Mouse (Mus musculus): ENCODE data around the gene Kntc1. TPM values are rescaled to one million over a fixed set of nuclear protein-coding genes. Genes with fewer than 3 reads are reported as not detected.

The Kntc1 gene
- polyA plus RNA-seq, 1 experiment from 2014 or later = 35.9 TPM

DNA sequence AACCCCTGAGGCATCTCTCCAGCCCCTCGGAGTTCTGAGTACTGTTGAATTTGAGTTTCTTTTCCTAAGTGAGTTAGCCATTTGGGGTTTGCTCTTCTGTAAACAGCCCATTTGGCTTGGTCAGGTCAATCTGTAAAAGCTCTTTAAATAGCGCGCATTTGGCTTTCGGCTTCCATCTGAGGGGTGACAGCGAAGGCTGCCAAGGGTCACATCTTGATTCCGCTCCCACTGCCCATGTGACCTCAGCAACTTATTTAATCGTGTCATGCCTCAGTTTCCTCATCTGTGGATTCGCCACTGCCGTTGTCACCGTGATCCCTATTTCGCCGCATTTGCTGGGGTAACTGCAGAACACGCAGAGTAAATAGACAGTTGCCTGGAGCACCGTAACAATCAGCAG is 94.8 kb downstream of the Kntc1 start:
- H3K9ac ChIP-seq (ENCODE audit: low read depth, low read length) = no peak overlapping the region
- no peak overlapping the region for H3K4me2 ChIP-seq (replicated peaks; ENCODE audit: low read depth, low read length)
- no peak overlapping the region for H3K27ac ChIP-seq (ENCODE audit: low read depth, low read length)
- no peaks in the 10 kb centered on the region for H3K9me3 ChIP-seq (ENCODE audit: control insufficient read depth, low read length)
- no peaks in the 10 kb centered on the region for H3K27me3 ChIP-seq (ENCODE audit: control insufficient read depth, insufficient read depth, low read length)
- no peaks in the 10 kb centered on the region for H3K36me3 ChIP-seq (ENCODE audit: control insufficient read depth, insufficient read depth, low read length)
- no peaks in the 10 kb centered on the region for H3K4me1 ChIP-seq (ENCODE audit: control insufficient read depth, insufficient read depth, low read length)
- no peak for ATAC-seq (ENCODE audit: low FRiP score, low TSS enrichment)
- WGBS = 56% methylated on average over 14 of the region's 14 CpGs
- no peak overlapping the region for H3K4me3 ChIP-seq (ENCODE audit: low read length)

DNA sequence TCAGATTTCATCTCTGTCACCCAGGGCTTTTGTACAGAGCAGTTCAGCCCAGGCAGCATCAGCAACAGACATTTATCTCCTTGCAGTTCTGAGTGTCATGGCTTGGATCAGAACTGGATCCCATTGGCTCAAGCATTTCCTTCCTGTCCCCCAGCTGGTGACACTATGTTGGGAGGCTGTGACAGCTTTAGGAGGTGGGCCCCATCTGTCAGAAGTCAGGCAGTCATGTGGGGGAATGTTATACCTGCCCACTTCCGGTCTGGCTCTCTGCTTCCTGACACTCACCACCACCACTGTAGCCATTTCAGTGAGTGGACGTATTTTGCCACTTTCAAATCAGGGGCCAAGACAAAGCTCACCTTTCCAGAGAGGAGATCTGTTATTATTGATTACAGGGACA is 101.9 kb downstream of the Kntc1 start:
- no peaks in the 10 kb centered on the region for H3K36me3 ChIP-seq (ENCODE audit: control insufficient read depth, insufficient read depth, low read length)
- 9% methylated on average over 2 of the region's 2 CpGs for WGBS
- no peak overlapping the region for H3K9ac ChIP-seq (ENCODE audit: low read depth, low read length)
- 0 out of 2 replicates have a peak, but pooled peaks cover 5% of the 10 kb centered on the region for H3K4me1 ChIP-seq (ENCODE audit: control insufficient read depth, insufficient read depth, low read length)
- no peak overlapping the region for H3K4me3 ChIP-seq (ENCODE audit: low read length)
- H3K4me2 ChIP-seq (replicated peaks; ENCODE audit: low read depth, low read length) = no peak overlapping the region
- peak; percentile 64; the same call in 1 of the 2 replicates for ATAC-seq (ENCODE audit: low FRiP score, low TSS enrichment)
- H3K27me3 ChIP-seq (ENCODE audit: control insufficient read depth, insufficient read depth, low read length) = no peaks in the 10 kb centered on the region
- no peak overlapping the region for H3K27ac ChIP-seq (ENCODE audit: low read depth, low read length)
- H3K9me3 ChIP-seq (ENCODE audit: control insufficient read depth, low read length) = no peaks in the 10 kb centered on the region

DNA sequence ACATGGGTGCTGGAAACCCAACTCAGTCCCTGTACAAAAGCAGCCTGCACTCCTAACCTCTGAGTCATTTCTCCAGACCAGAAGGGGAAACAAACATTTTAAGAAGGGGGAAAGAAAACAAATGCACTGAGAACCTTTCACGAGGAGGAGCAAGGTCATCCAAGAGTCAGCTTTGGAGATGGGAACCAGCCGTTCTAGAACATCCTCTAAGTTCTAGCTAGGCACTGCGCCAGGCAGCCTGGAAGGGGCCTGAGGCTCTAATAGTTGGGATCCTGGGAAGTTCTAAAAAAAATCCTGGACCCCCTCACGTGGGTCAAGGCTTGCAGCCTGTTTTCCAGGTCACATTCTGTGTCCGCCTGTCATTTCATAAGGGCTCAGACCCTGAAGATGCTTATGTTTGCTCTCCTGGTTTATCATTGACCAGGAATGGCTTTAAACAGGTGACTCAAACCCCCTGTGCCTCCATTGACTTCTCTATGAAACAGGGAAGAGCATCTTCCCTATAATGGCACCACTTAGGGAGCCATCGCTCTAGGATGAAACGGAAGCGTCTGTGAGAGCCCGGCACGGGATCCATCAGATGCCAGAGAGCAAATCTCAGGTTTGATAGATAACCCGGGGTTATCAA is 104.5 kb downstream of the Kntc1 start:
- no peak for ATAC-seq (ENCODE audit: low FRiP score, low TSS enrichment)
- H3K27ac ChIP-seq (ENCODE audit: low read depth, low read length) = no peak overlapping the region
- H3K9me3 ChIP-seq (ENCODE audit: control insufficient read depth, low read length) = no peaks in the 10 kb centered on the region
- H3K4me2 ChIP-seq (replicated peaks; ENCODE audit: low read depth, low read length) = no peak overlapping the region
- H3K4me1 ChIP-seq (ENCODE audit: control insufficient read depth, insufficient read depth, low read length) = 0 out of 2 replicates have a peak, but pooled peaks cover 7% of the 10 kb centered on the region
- no peak overlapping the region for H3K9ac ChIP-seq (ENCODE audit: low read depth, low read length)
- 81% methylated on average over 11 of the region's 11 CpGs for WGBS
- H3K36me3 ChIP-seq (ENCODE audit: control insufficient read depth, insufficient read depth, low read length) = no peaks in the 10 kb centered on the region
- no peaks in the 10 kb centered on the region for H3K27me3 ChIP-seq (ENCODE audit: control insufficient read depth, insufficient read depth, low read length)
- H3K4me3 ChIP-seq (ENCODE audit: low read length) = no peak overlapping the region

DNA sequence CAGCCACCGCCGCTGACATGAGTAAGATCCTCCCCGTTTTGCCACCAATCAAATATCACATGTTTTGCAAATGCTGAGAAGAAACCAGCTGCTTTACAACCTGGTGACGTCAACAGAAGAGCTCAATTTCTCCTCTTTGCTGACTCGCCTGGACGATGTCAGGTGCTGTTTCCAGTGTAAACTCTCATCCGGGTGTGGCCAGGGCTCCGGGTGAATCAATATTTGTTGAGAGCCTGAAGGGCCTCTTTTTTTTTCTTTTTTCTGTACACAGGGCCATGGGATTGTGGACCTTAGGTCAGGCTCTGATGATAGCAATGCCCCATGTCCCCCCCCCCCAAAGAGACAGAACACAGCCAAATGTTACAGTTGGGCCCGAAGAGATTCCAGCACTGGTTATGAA is 105.0 kb downstream of the Kntc1 start:
- Histone ChIP-seq H3K4me2 (replicated peaks; ENCODE audit: low read depth, low read length) (no peak overlapping the region), H3K27ac (ENCODE audit: low read depth, low read length) (no peak overlapping the region)
- ATAC-seq (ENCODE audit: low FRiP score, low TSS enrichment) = no peak

DNA sequence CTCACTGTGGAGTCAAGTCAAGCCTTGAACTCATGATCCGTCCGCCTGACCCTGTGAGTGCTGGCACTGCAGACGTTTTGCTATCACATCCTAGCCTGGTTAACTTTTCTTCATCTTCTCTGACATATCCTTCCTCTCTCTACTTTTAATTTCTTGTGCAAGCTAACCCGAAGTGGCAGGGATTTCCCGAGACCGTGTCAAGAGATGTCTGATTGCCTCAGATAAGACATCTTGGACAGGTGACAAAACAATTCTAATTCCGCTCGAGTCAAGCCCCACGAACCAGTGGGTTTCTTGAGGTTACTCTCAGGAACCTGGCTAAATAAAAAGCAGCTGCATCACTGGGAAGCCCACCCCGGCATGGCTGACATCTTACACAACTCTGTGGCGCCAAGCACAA is 109.3 kb downstream of the Kntc1 start:
- no peaks in the 10 kb centered on the region for H3K36me3 ChIP-seq (ENCODE audit: control insufficient read depth, insufficient read depth, low read length)
- ATAC-seq (ENCODE audit: low FRiP score, low TSS enrichment) = no peak
- no peak overlapping the region for H3K27ac ChIP-seq (ENCODE audit: low read depth, low read length)
- H3K9me3 ChIP-seq (ENCODE audit: control insufficient read depth, low read length) = no peaks in the 10 kb centered on the region
- H3K9ac ChIP-seq (ENCODE audit: low read depth, low read length) = no peak overlapping the region
- WGBS = 66% methylated on average over 11 of the region's 11 CpGs
- no peak overlapping the region for H3K4me2 ChIP-seq (replicated peaks; ENCODE audit: low read depth, low read length)
- 0 out of 2 replicates have a peak, but pooled peaks cover 4% of the 10 kb centered on the region for H3K4me1 ChIP-seq (ENCODE audit: control insufficient read depth, insufficient read depth, low read length)
- H3K4me3 ChIP-seq (ENCODE audit: low read length) = no peak overlapping the region
- H3K27me3 ChIP-seq (ENCODE audit: control insufficient read depth, insufficient read depth, low read length) = no peaks in the 10 kb centered on the region

More for the DNA sequence above, 105.0 kb downstream of the Kntc1 start:
- H3K4me1 ChIP-seq (ENCODE audit: control insufficient read depth, insufficient read depth, low read length) = 0 out of 2 replicates have a peak, but pooled peaks cover 10% of the 10 kb centered on the region
- H3K27me3 ChIP-seq (ENCODE audit: control insufficient read depth, insufficient read depth, low read length) = no peaks in the 10 kb centered on the region
- no peak overlapping the region for H3K9ac ChIP-seq (ENCODE audit: low read depth, low read length)
- H3K9me3 ChIP-seq (ENCODE audit: control insufficient read depth, low read length) = no peaks in the 10 kb centered on the region
- WGBS = 83% methylated on average over 9 of the region's 9 CpGs
- no peaks in the 10 kb centered on the region for H3K36me3 ChIP-seq (ENCODE audit: control insufficient read depth, insufficient read depth, low read length)
- H3K4me3 ChIP-seq (ENCODE audit: low read length) = no peak overlapping the region

DNA sequence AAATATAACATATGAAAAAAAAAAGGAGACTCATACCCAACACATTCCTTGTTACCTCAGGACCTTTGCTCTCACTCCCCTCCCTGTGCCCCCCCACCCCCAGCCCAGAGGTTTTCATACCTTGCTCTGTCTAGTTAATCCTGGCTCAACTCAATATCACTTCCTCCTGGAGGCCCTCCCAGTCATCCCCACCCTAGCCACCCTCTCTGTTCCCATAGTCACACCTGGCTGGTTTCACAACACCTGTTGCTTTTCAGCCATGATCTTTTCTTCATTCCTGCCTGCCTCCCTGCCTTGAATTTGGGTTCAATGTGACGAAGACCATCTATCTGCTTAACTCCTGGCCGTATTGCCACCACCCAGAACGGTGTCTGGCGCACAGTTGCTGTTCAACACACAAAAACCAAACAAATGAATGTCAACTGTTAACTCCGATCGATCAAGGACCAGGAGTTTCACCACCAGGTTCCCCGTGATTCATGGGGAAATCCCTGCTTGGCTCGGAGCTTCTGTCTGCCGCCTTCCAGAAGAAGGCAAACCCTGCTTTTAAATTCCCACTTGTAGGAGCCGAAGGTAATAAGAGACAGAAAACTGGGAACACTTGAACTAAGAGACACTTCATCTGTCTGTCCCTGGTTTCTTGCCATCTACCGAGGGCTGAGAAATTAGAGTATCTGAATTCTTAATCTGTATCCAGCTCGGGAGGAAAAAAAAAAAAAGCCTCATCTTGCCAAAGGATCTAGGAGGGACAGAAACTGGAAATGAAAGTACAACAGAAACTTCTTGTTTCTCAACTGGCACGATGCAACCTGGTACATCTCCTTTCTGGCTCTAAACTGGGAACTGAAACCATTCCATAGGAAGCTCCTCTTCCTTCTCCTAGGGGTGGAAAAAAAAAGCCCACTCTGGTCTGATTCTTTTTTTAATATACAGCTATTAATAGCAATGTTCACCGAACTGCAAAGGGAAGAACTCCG is 113.1 kb downstream of the Kntc1 start:
- Histone ChIP-seq H3K4me1 (ENCODE audit: control insufficient read depth, insufficient read depth, low read length) (0 out of 2 replicates have a peak, but pooled peaks cover 4% of the 10 kb centered on the region), H3K27me3 (ENCODE audit: control insufficient read depth, insufficient read depth, low read length) (no peaks in the 10 kb centered on the region), H3K36me3 (ENCODE audit: control insufficient read depth, insufficient read depth, low read length) (no peaks in the 10 kb centered on the region), H3K27ac (ENCODE audit: low read depth, low read length) (no peak overlapping the region), H3K4me3 (ENCODE audit: low read length) (no peak overlapping the region), H3K9me3 (ENCODE audit: control insufficient read depth, low read length) (no peaks in the 10 kb centered on the region), H3K9ac (ENCODE audit: low read depth, low read length) (no peak overlapping the region), H3K4me2 (replicated peaks; ENCODE audit: low read depth, low read length) (no peak overlapping the region)
- WGBS = 78% methylated on average over 15 of the region's 15 CpGs
- no peak for ATAC-seq (ENCODE audit: low FRiP score, low TSS enrichment)

DNA sequence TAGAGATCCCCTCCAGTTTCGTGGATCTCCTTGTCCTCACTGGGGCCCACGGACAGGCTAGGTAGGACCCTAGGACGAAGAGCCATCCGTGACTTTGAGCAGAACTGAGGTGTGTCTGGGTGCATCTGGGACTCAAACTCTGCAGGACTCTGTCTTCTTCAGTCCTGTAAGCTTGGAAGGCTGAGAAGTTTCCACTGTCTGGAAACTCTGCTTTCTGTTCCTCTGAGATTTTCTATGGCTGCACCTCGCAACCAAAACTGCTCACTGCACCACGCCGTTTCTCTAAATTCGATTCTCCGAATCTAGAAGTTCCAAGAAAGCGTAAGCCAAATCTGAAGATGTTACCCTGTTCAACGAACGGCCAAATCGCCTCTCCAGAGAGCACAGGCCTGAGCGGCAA is 114.4 kb downstream of the Kntc1 start:
- no peak for ATAC-seq (ENCODE audit: low FRiP score, low TSS enrichment)
- Histone ChIP-seq H3K27me3 (ENCODE audit: control insufficient read depth, insufficient read depth, low read length) (no peaks in the 10 kb centered on the region), H3K27ac (ENCODE audit: low read depth, low read length) (no peak overlapping the region), H3K4me3 (ENCODE audit: low read length) (no peak overlapping the region), H3K4me2 (replicated peaks; ENCODE audit: low read depth, low read length) (no peak overlapping the region), H3K4me1 (ENCODE audit: control insufficient read depth, insufficient read depth, low read length) (0 out of 2 replicates have a peak, but pooled peaks cover 4% of the 10 kb centered on the region), H3K36me3 (ENCODE audit: control insufficient read depth, insufficient read depth, low read length) (no peaks in the 10 kb centered on the region), H3K9ac (ENCODE audit: low read depth, low read length) (no peak overlapping the region), H3K9me3 (ENCODE audit: control insufficient read depth, low read length) (no peaks in the 10 kb centered on the region)
- 90% methylated on average over 14 of the region's 14 CpGs for WGBS

DNA sequence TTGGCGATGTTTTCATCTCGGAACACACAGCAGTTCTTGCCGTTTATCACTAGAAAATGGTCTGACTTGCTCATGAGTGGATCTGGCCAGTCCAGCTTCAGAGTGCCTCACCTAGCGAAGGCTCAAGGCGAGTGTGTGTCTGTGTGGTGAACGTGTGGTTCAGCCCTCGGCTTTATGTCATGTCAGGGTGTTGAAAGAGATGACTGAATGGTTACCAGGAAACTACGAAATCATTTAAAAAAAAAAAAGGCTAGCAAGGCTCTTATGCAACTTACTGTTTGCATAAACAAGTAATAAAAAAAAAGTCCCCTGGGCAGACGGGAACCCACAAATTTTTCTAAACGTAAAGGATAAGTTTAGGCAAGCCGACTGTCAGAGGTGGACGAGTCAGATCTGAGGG is 115.8 kb downstream of the Kntc1 start, which contains the start of gene Hcar2:
Gene Hcar2, minus strand, starts transcription at position 135 of the 400 bp plus-strand sequence.
- no peaks in the 10 kb centered on the region for H3K4me1 ChIP-seq (ENCODE audit: control insufficient read depth, insufficient read depth, low read length)
- no peaks in the 10 kb centered on the region for H3K36me3 ChIP-seq (ENCODE audit: control insufficient read depth, insufficient read depth, low read length)
- H3K27me3 ChIP-seq (ENCODE audit: control insufficient read depth, insufficient read depth, low read length) = no peaks in the 10 kb centered on the region
- 82% methylated on average over 12 of the region's 12 CpGs for WGBS
- no peak for ATAC-seq (ENCODE audit: low FRiP score, low TSS enrichment)
- no peak within 1 kb of the TSS for H3K27ac ChIP-seq (ENCODE audit: low read depth, low read length)
- no peak within 1 kb of the TSS for H3K4me2 ChIP-seq (replicated peaks; ENCODE audit: low read depth, low read length)
- no peaks in the 10 kb centered on the region for H3K9me3 ChIP-seq (ENCODE audit: control insufficient read depth, low read length)
- no peak within 1 kb of the TSS for H3K9ac ChIP-seq (ENCODE audit: low read depth, low read length)
- H3K4me3 ChIP-seq (ENCODE audit: low read length) = no peak within 1 kb of the TSS

DNA sequence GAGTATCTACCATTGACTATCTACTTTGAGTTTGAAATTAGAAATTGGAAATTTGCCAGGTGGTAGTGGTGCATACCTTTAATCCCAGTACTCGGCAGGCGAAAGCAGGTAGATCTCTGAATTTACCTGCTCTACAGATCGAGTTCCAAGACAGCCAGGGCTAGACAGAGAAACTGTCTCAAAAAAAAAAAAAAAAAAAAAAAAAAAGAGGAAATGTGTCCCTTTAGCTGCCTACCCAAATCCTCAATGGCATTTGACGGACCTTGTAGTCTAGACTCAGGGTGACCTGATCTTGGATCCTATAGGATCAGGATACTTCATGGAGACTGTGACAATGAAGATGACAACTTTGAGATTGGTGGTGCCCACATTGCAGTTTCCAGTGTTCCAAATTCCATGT is 116.9 kb downstream of the Kntc1 start:
- no peaks in the 10 kb centered on the region for H3K4me1 ChIP-seq (ENCODE audit: control insufficient read depth, insufficient read depth, low read length)
- H3K27ac ChIP-seq (ENCODE audit: low read depth, low read length) = no peak overlapping the region
- ATAC-seq (ENCODE audit: low FRiP score, low TSS enrichment) = no peak
- no peak overlapping the region for H3K4me2 ChIP-seq (replicated peaks; ENCODE audit: low read depth, low read length)
- H3K9ac ChIP-seq (ENCODE audit: low read depth, low read length) = no peak overlapping the region
- no peaks in the 10 kb centered on the region for H3K36me3 ChIP-seq (ENCODE audit: control insufficient read depth, insufficient read depth, low read length)
- H3K9me3 ChIP-seq (ENCODE audit: control insufficient read depth, low read length) = no peaks in the 10 kb centered on the region
- 88% methylated on average over 4 of the region's 4 CpGs for WGBS
- no peaks in the 10 kb centered on the region for H3K27me3 ChIP-seq (ENCODE audit: control insufficient read depth, insufficient read depth, low read length)
- no peak overlapping the region for H3K4me3 ChIP-seq (ENCODE audit: low read length)

Data from kidney, embryonic 14.5 days (tissue).